Mouse (Mus musculus): ENCODE measurements around the gene Gm5244.

DNA sequence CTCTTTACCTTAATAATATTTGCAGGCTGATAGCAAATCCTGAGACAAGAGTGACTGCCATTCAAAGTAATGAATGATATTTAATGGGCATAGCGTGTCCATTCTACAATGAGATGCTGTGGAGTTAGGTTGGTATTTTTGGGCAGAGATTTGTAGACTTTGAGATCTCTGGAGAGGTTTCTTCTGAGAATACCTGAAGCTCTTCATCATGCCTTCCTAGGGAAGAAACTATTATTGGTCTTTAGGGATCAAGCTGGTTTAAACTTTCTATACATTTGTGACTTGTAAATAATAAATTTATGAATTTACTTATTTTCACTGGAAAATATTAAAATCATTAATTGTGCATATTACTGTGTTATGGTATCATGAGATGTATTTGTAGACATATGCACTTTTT lies 46.9 kb downstream of the Gm5244 start, which contains the start of gene Olfr1446:
- TF ChIP-seq GATA1 (IDR thresholded peaks at IDR 0.05; ENCODE audit: borderline replicate concordance, low read length) = no peak
- TF ChIP-seq CTCF (IDR thresholded peaks at IDR 0.05; ENCODE audit: low read depth, low read length) = no peak
- TF ChIP-seq GATA2 (IDR thresholded peaks at IDR 0.05; ENCODE audit: borderline replicate concordance, low read depth, low read length) = no peak
- TF ChIP-seq TAL1 (conservative IDR thresholded peaks at IDR 0.05; ENCODE audit: low read depth, low read length) = no peak
- no peak for TF ChIP-seq POLR2AphosphoS5 (IDR thresholded peaks at IDR 0.05; ENCODE audit: insufficient replicate concordance, low read depth, low read length)
